Mouse (Mus musculus) C2C12 (cell line): Measurements from ENCODE around the gene Wdr24.

ENCODE experiments used
- CEBPB ChIP-seq: IDR thresholded peaks from one replicate; pipeline ENCODE4 v1.6.1; 2011; ENCODE audit warnings: low read depth, mild to moderate bottlenecking, control low read depth, moderate library complexity
- CTCF ChIP-seq: IDR thresholded peaks from one replicate; pipeline ENCODE4 v1.5.1; 2011; ENCODE audit not compliant: control insufficient read depth, insufficient read depth, insufficient read length
- MAX ChIP-seq: IDR thresholded peaks from one replicate; pipeline ENCODE4 v1.6.1; 2011; ENCODE audit warnings: mild to moderate bottlenecking, control low read depth
- MYOG ChIP-seq: IDR thresholded peaks from one replicate; pipeline ENCODE4 v1.6.1; 2011; ENCODE audit not compliant: control insufficient read depth, insufficient read length; ENCODE audit errors: extremely low read depth
- USF1 ChIP-seq: IDR thresholded peaks from one replicate; pipeline ENCODE4 v1.6.1; 2011; ENCODE audit warnings: low read depth, mild to moderate bottlenecking, control low read depth, moderate library complexity

DNA sequence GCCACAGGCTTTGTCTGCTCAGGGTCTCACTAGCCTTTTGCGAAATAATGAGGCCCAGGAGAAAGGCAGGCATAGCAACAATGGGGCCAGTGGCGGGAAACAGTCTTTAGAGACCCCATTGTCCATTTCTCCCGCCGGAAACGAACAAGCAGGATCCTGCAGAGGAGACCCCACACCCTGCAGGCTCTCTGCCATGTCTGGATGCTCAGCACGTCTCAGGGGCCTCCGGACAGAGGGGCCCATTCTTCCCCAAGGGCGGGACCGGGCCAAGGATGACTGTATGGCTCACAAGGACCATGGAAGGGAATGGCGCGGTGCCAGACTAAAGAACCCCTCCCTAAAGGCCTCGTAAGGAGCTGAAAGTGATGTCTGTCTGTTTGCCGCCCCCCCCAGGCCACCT is 29.2 kb upstream of the Wdr24 start:
- TF ChIP-seq CTCF (no peak), CEBPB (no peak), MYOG (no peak), USF1 (no peak), MAX (no peak)
